Mouse (Mus musculus) brain, embryonic 14.5 days (tissue): ENCODE data around the gene Ermp1. TPM values are rescaled to one million over a fixed set of nuclear protein-coding genes. Genes with fewer than 3 reads are reported as not detected.

Experiments used
- DNase-seq: peaks from one replicate; pipeline ENCODE4 v3.0.0-alpha.2; 2011; ENCODE audit warnings: low read depth
- CTCF ChIP-seq: fragments of 200-500 bp; IDR thresholded peaks from 2 replicates; pipeline ENCODE4 v1.5.1; 2012; ENCODE audit warnings: inconsistent platforms, mild to moderate bottlenecking, moderate library complexity, borderline replicate concordance; ENCODE audit not compliant: insufficient read depth, insufficient read length; ENCODE audit errors: extremely low read depth
- POLR2A ChIP-seq: fragments of 200-500 bp; IDR thresholded peaks from 2 replicates; pipeline ENCODE4 v1.6.1; 2012; ENCODE audit warnings: mild to moderate bottlenecking, inconsistent platforms, borderline replicate concordance; ENCODE audit not compliant: poor library complexity, insufficient read depth, insufficient read length, severe bottlenecking; ENCODE audit errors: extremely low read depth
- polyA plus RNA-seq: library from polyadenylated mRNA; depleted of rRNA; stranded (reverse); fragments of >200 nt; gene quantifications from 2 replicates; pipeline ENCODE4 v1.2.3, GENCODE M21; 2012; rRNA removed

The Ermp1 gene
- 9.4 and 12.8 TPM in 2 replicates for polyA plus RNA-seq

- TF ChIP-seq CTCF (peak; percentile 96), POLR2A (peak; percentile 97)
These were observed at the start of gene Ermp1 for GRCm38 (mm10) chr19:29647651-29648549. Gene Ermp1, minus strand, starts transcription at chr19:29648415.

GRCm38 (mm10) chr19:29697245-29697874, 49.1 kb upstream of the Ermp1 start, which contains the start of gene Mlana:
Gene Mlana, plus strand, starts transcription at chr19:29697824.
- no peak for DNase-seq

More at GRCm38 (mm10) chr19:29647651-29648549, at the start of gene Ermp1:
- peak; percentile 96 for DNase-seq

GRCm38 (mm10) chr19:29696840-29697239, 48.6 kb upstream of the Ermp1 start:
- TF ChIP-seq CTCF, result no peak
- no peak for TF ChIP-seq POLR2A
- DNase-seq, result no peak

More at GRCm38 (mm10) chr19:29697245-29697874, 49.1 kb upstream of the Ermp1 start, which contains the start of gene Mlana:
- TF ChIP-seq CTCF, result no peak
- no peak for TF ChIP-seq POLR2A

GRCm38 (mm10) chr19:29696309-29696708, 48.1 kb upstream of the Ermp1 start:
- no peak for DNase-seq
- TF ChIP-seq CTCF (no peak), POLR2A (no peak)

GRCm38 (mm10) chr19:29695071-29695470, 46.9 kb upstream of the Ermp1 start:
- DNase-seq, result no peak
- TF ChIP-seq POLR2A (no peak), CTCF (no peak)

- peak; percentile 89 for DNase-seq
- TF ChIP-seq CTCF (peak; percentile 84), POLR2A (no peak)
These were observed 35.8 kb upstream of the Ermp1 start for GRCm38 (mm10) chr19:29683844-29684540.

- TF ChIP-seq CTCF (no peak), POLR2A (no peak)
- DNase-seq, result no peak
These were observed 32.3 kb upstream of the Ermp1 start for GRCm38 (mm10) chr19:29680182-29681152.

- no peak for DNase-seq
- TF ChIP-seq CTCF, result no peak
- no peak for TF ChIP-seq POLR2A
These were observed 30.1 kb upstream of the Ermp1 start for GRCm38 (mm10) chr19:29678181-29678778.

- no peak for DNase-seq
- TF ChIP-seq CTCF (no peak), POLR2A (no peak)
These were observed 28.4 kb upstream of the Ermp1 start for GRCm38 (mm10) chr19:29676479-29677193.

- no peak for TF ChIP-seq POLR2A
- TF ChIP-seq CTCF, result no peak
These were observed 27.4 kb upstream of the Ermp1 start for GRCm38 (mm10) chr19:29675562-29676078.

GRCm38 (mm10) chr19:29674946-29675345, 26.7 kb upstream of the Ermp1 start:
- TF ChIP-seq CTCF (no peak), POLR2A (no peak)
- DNase-seq, result no peak

More at GRCm38 (mm10) chr19:29675562-29676078, 27.4 kb upstream of the Ermp1 start:
- DNase-seq, result no peak

- TF ChIP-seq CTCF (no peak), POLR2A (no peak)
- DNase-seq, result no peak
These were observed 24.4 kb upstream of the Ermp1 start for GRCm38 (mm10) chr19:29672660-29673059.
